Mouse (Mus musculus) stomach, postnatal 0 days (tissue): ENCODE results near the gene Brwd1.

Source experiments
- CTCF ChIP-seq: IDR thresholded peaks from 2 replicates; pipeline ENCODE4 v1.5.1; 2016; ENCODE audit warnings: antibody characterized with exemption, low read depth, mild to moderate bottlenecking, moderate library complexity
- EP300 ChIP-seq: optimal IDR thresholded peaks from 2 replicates; pipeline ENCODE3; 2016; ENCODE audit warnings: antibody characterized with exemption

GRCm38 (mm10) chr16:95955716-95956346, 126.5 kb downstream of the Brwd1 start:
- TF ChIP-seq CTCF: no peak
- TF ChIP-seq EP300: no peak
